In the genomic region with DNA sequence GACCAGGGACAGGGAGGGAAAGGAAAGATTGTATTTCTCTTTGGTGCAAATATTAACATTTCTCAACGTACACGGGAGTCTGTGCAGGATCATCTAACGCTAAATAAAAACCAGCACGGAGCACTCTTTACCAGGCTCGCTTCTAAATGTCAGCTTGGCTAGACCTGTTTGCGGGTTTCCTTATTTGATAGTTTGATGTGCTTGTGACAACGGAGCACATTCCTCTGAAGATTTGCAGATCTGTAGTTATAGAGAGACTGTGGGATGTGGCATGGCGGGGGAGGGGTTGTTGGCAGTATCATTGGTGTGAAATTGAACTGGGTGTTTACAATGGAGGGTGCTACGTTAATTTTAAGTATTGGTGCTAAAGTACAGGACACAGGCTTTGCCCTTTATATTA, we compare ENCODE assay signal across 26 mouse cellular contexts.
A peak's percentile ranks its signal among the peaks of the same experiment; 100 is the strongest.
DNase-seq lines count a peak whose midpoint lies in the region; ATAC-seq lines count a peak whose summit lies in the region.
"Had no signal": no experiment of that assay in that cellular context is flagged by ENCODE, and none has a peak within 500 bp of the region (broad histone marks: within the 10 kb centered on the region; RNA-seq: fewer than 3 reads in every experiment).

No protein-coding gene starts in this region.

- peak; percentile 19 for DNase-seq in embryonic facial prominence, embryonic 11.5 days (ENCODE audit: low spot score)
- DNase-seq in embryonic facial prominence, embryonic 10.5 days (ENCODE audit: low spot score) = no peak
- DNase-seq in layer of hippocampus, adult 11-12 months (ENCODE audit: low spot score) = peak; percentile 27
- no peak for DNase-seq in layer of hippocampus, adult 9-10 months (ENCODE audit: low spot score)
- DNase-seq in midbrain, embryonic 14.5 days = peak; percentile 41
- peak; percentile 15 for DNase-seq in telencephalon, adult 2 months (ENCODE audit: low read depth, low spot score)
- DNase-seq: adrenal gland, adult 8-10 months; cerebellum, adult 2 months; cerebellum, postnatal 36 days; embryo, embryonic 11 days; gastrocnemius, postnatal 14 days; heart, adult 18-20 months; heart, postnatal 14 days; kidney, postnatal 25 days; liver, embryonic 13.5 days; lung, embryonic 14.5 days; thymus, adult 18-20 months; thymus, postnatal 36 days had no signal

- H3K27me3 ChIP-seq in embryonic facial prominence, embryonic 11.5 days (ENCODE audit: control insufficient read depth, insufficient read depth, low read length) = no peaks in the 10 kb centered on the region
- H3K27me3 ChIP-seq in embryonic facial prominence, embryonic 10.5 days (replicated peaks; ENCODE audit: low read depth, poor library complexity, severe bottlenecking) = peaks cover 7% of the 10 kb centered on the region; the same call in 1 of the 2 replicates
- no peaks in the 10 kb centered on the region for H3K27me3 ChIP-seq in midbrain, embryonic 14.5 days (ENCODE audit: control insufficient read depth, insufficient read depth, low read length)
- H3K27me3 ChIP-seq in midbrain, embryonic 16.5 days (ENCODE audit: control insufficient read depth, insufficient read depth, low read depth, low read length) = no peaks in the 10 kb centered on the region
- H3K27me3 ChIP-seq: liver, embryonic 13.5 days; neural tube, embryonic 15.5 days; stomach, embryonic 15.5 days had no signal

- ATAC-seq in embryonic facial prominence, embryonic 11.5 days (replicated peaks; ENCODE audit: insufficient number of reproducible peaks, low FRiP score, low TSS enrichment, low read depth) = no peak
- no peak for ATAC-seq in midbrain, embryonic 14.5 days (ENCODE audit: low FRiP score, low TSS enrichment)
- ATAC-seq in midbrain, embryonic 16.5 days = no peak
- ATAC-seq: activated CD4-positive, CD25-positive, alpha-beta regulatory T cell, adult 4 months; hindbrain, postnatal 0 days; intestine, postnatal 0 days had no signal

- no peak overlapping the region for H3K9ac ChIP-seq in embryonic facial prominence, embryonic 11.5 days (replicated peaks; ENCODE audit: low read length)
- no peak overlapping the region for H3K9ac ChIP-seq in midbrain, embryonic 14.5 days (replicated peaks; ENCODE audit: low read length)
- H3K9ac ChIP-seq in midbrain, embryonic 16.5 days (ENCODE audit: low read depth, low read length) = no peak overlapping the region
- H3K9ac ChIP-seq: heart, embryonic 13.5 days; limb, embryonic 13.5 days; liver, embryonic 13.5 days; lung, embryonic 14.5 days; neural tube, embryonic 15.5 days; stomach, embryonic 15.5 days had no signal

- H3K36me3 ChIP-seq in embryonic facial prominence, embryonic 11.5 days (replicated peaks; ENCODE audit: control insufficient read depth, insufficient read depth, low read depth, low read length) = no peaks in the 10 kb centered on the region
- H3K36me3 ChIP-seq in embryonic facial prominence, embryonic 10.5 days (replicated peaks) = no peaks in the 10 kb centered on the region
- H3K36me3 ChIP-seq in midbrain, embryonic 14.5 days (ENCODE audit: control insufficient read depth, insufficient read depth, low read length) = no peaks in the 10 kb centered on the region
- H3K36me3 ChIP-seq in midbrain, embryonic 16.5 days (ENCODE audit: control insufficient read depth, insufficient read depth, low read length) = no peaks in the 10 kb centered on the region
- H3K36me3 ChIP-seq: heart, embryonic 13.5 days; limb, embryonic 13.5 days; liver, embryonic 13.5 days; neural tube, embryonic 15.5 days; stomach, embryonic 15.5 days had no signal

- H3K4me1 ChIP-seq in embryonic facial prominence, embryonic 11.5 days (ENCODE audit: control insufficient read depth, insufficient read depth, low read length) = no peaks in the 10 kb centered on the region
- H3K4me1 ChIP-seq in embryonic facial prominence, embryonic 10.5 days = peaks cover 39% of the 10 kb centered on the region
- peaks cover 22% of the 10 kb centered on the region for H3K4me1 ChIP-seq in midbrain, embryonic 14.5 days (ENCODE audit: control insufficient read depth, insufficient read depth, low read length)
- peaks cover 20% of the 10 kb centered on the region for H3K4me1 ChIP-seq in midbrain, embryonic 16.5 days (ENCODE audit: control insufficient read depth, insufficient read depth, low read length)

- H3K27ac ChIP-seq in embryonic facial prominence, embryonic 11.5 days (replicated peaks; ENCODE audit: low read depth, low read length) = no peak overlapping the region
- no peak overlapping the region for H3K27ac ChIP-seq in embryonic facial prominence, embryonic 10.5 days (replicated peaks)
- no peak overlapping the region; the same call in 1 of the 2 replicates for H3K27ac ChIP-seq in midbrain, embryonic 14.5 days (replicated peaks; ENCODE audit: low read depth, low read length)
- no peak overlapping the region; the same call in 1 of the 2 replicates for H3K27ac ChIP-seq in midbrain, embryonic 16.5 days (ENCODE audit: low read length)
- H3K27ac ChIP-seq: heart, embryonic 13.5 days; hindbrain, postnatal 0 days; limb, embryonic 13.5 days; liver, embryonic 13.5 days; neural tube, embryonic 15.5 days; stomach, embryonic 15.5 days had no signal

- 63% methylated on average over 9 of the region's 9 CpGs for WGBS in embryonic facial prominence, embryonic 11.5 days
- WGBS in embryonic facial prominence, embryonic 10.5 days = 77% methylated on average over 9 of the region's 9 CpGs
- whole genome bisulfite sequencing in midbrain, embryonic 14.5 days = 58% methylated on average over 9 of the region's 9 CpGs
- 64% methylated on average over 9 of the region's 9 CpGs for WGBS in midbrain, embryonic 16.5 days

- no peak overlapping the region for H3K4me2 ChIP-seq in embryonic facial prominence, embryonic 11.5 days (ENCODE audit: low read depth, low read length)
- H3K4me2 ChIP-seq in midbrain, embryonic 14.5 days (ENCODE audit: low read length) = no peak overlapping the region
- H3K4me2 ChIP-seq in midbrain, embryonic 16.5 days (ENCODE audit: low read length) = no peak overlapping the region
- H3K4me2 ChIP-seq: heart, embryonic 13.5 days; limb, embryonic 13.5 days; liver, embryonic 13.5 days; lung, embryonic 14.5 days; neural tube, embryonic 15.5 days; stomach, embryonic 15.5 days had no signal

- H3K9me3 ChIP-seq in embryonic facial prominence, embryonic 11.5 days (replicated peaks; ENCODE audit: control insufficient read depth, low read length) = no peaks in the 10 kb centered on the region
- H3K9me3 ChIP-seq in embryonic facial prominence, embryonic 10.5 days = no peaks in the 10 kb centered on the region
- H3K9me3 ChIP-seq in midbrain, embryonic 14.5 days (ENCODE audit: control insufficient read depth, low read length) = no peaks in the 10 kb centered on the region
- H3K9me3 ChIP-seq in midbrain, embryonic 16.5 days (replicated peaks; ENCODE audit: control insufficient read depth, low read length, poor library complexity, severe bottlenecking) = no peaks in the 10 kb centered on the region
- H3K9me3 ChIP-seq: heart, embryonic 13.5 days; limb, embryonic 13.5 days; liver, embryonic 13.5 days; neural tube, embryonic 15.5 days; stomach, embryonic 15.5 days had no signal

- no peak overlapping the region for H3K4me3 ChIP-seq in embryonic facial prominence, embryonic 11.5 days (ENCODE audit: low read depth, low read length)
- no peak overlapping the region for H3K4me3 ChIP-seq in embryonic facial prominence, embryonic 10.5 days
- no peak overlapping the region for H3K4me3 ChIP-seq in midbrain, embryonic 14.5 days (replicated peaks; ENCODE audit: low read depth, low read length)
- H3K4me3 ChIP-seq in midbrain, embryonic 16.5 days (ENCODE audit: low read depth, low read length) = no peak overlapping the region
- H3K4me3 ChIP-seq: heart, embryonic 13.5 days; limb, embryonic 13.5 days; liver, embryonic 13.5 days; neural tube, embryonic 15.5 days; stomach, embryonic 15.5 days had no signal

Comparison
In these comparisons a context has a peak if more than half of its experiments do, and no peak if none do; other contexts are left out.
1. DNase-seq: peak in embryonic facial prominence, embryonic 11.5 days (single experiment), layer of hippocampus, adult 11-12 months (single experiment), midbrain, embryonic 14.5 days (single experiment) and telencephalon, adult 2 months (single experiment); none in embryonic facial prominence, embryonic 10.5 days (single experiment) and layer of hippocampus, adult 9-10 months (single experiment).